Mouse (Mus musculus) ES-E14 (cell line): Measurements from ENCODE around the gene Med13l. TPM values are rescaled to one million over a fixed set of nuclear protein-coding genes. Genes with fewer than 3 reads are reported as not detected.
"Not testable (repeated sequence)": the region's sequence is repeated elsewhere in the genome, so short reads cannot be mapped to it uniquely, and the experiment has no call there.

Experiments used
- DNase-seq: peaks from one replicate; pipeline ENCODE4 v3.0.0-alpha.2; 2013; ENCODE audit warnings: low read depth, low spot score
- H3K27ac ChIP-seq: 2 replicates; pipeline ENCODE4 v1.5.1; 2012; ENCODE audit warnings: low read depth, mild to moderate bottlenecking, low read length, moderate library complexity, mixed read lengths; ENCODE audit not compliant: poor library complexity, insufficient read depth, severe bottlenecking
- H3K36me3 ChIP-seq: 2 replicates; pipeline ENCODE4 v1.6.1; 2012; ENCODE audit warnings: mild to moderate bottlenecking, low read length, moderate library complexity, mixed read lengths; ENCODE audit not compliant: control insufficient read depth, poor library complexity, insufficient read depth, severe bottlenecking
- H3K4me1 ChIP-seq, 2 experiments: fragments of 150-350 bp in 1 of 2; sonication (generic) in 1 of 2; 2 replicates each; pipeline ENCODE4 v1.6.1; 2012; ENCODE audit warnings: low read length in 2 of 2, mild to moderate bottlenecking in 1 of 2, mixed read lengths in 1 of 2; ENCODE audit not compliant: control insufficient read depth in 2 of 2, insufficient read depth in 2 of 2, poor library complexity in 1 of 2
- H3K4me3 ChIP-seq, 2 experiments: fragments of 150-350 bp in 1 of 2; sonication (generic) in 1 of 2; 2 replicates each; pipeline ENCODE4 v1.5.1; 2012; ENCODE audit warnings: low read length in 2 of 2, low read depth in 1 of 2, mild to moderate bottlenecking in 1 of 2, mixed read lengths in 1 of 2; ENCODE audit not compliant: insufficient read depth in 1 of 2, poor library complexity in 1 of 2, severe bottlenecking in 1 of 2
- H3K9ac ChIP-seq: 2 replicates; pipeline ENCODE4 v1.6.1; 2012; ENCODE audit warnings: low read depth, mild to moderate bottlenecking, low read length, mixed read lengths; ENCODE audit not compliant: poor library complexity, insufficient read depth, severe bottlenecking
- H3K9me3 ChIP-seq: fragments of 150-350 bp; sonication (generic); 2 replicates; pipeline ENCODE4 v1.6.1; 2012; ENCODE audit warnings: low read depth, mild to moderate bottlenecking, low read length; ENCODE audit not compliant: control insufficient read depth, insufficient read depth
- CHD2 ChIP-seq: IDR thresholded peaks from 2 replicates; pipeline ENCODE4 v1.6.1; 2014; ENCODE audit warnings: mild to moderate bottlenecking, low read depth, low read length, inconsistent platforms
- HCFC1 ChIP-seq: IDR thresholded peaks from 2 replicates; pipeline ENCODE4 v1.6.1; 2012; ENCODE audit warnings: low read length, inconsistent platforms, borderline replicate concordance; ENCODE audit not compliant: insufficient read depth
- MAFK ChIP-seq: IDR thresholded peaks from 2 replicates; pipeline ENCODE4 v1.6.1; 2014; ENCODE audit warnings: mild to moderate bottlenecking, low read depth, low read length, inconsistent platforms; ENCODE audit not compliant: insufficient read depth
- ZC3H11A ChIP-seq: IDR thresholded peaks from 2 replicates; pipeline ENCODE4 v1.6.1; 2012; ENCODE audit warnings: low read depth, mild to moderate bottlenecking, inconsistent platforms, low read length, borderline replicate concordance
- ZNF384 ChIP-seq: IDR thresholded peaks from 2 replicates; pipeline ENCODE4 v1.6.1; 2012; ENCODE audit warnings: low read depth, low read length, inconsistent platforms
- in situ Hi-C, 2 experiments: fragments of 600-800 bp; cut with MboI; formaldehyde crosslinking; loops; one replicate each; pipeline ENCODE4 v1.15.1; 2025; ENCODE audit warnings: low sequenced_read_pairs in 2 of 2, inconsistent platforms in 1 of 2; ENCODE audit not compliant: unreplicated experiment in 2 of 2
- total RNA-seq: library from RNA; depleted of rRNA; stranded (reverse); fragments of 300-350 nt; gene quantifications from 2 replicates; pipeline ENCODE4 v1.2.3, GENCODE M21; 2012

Med13l gene
- total RNA-seq, 1 experiment: 52.4 TPM

DNA sequence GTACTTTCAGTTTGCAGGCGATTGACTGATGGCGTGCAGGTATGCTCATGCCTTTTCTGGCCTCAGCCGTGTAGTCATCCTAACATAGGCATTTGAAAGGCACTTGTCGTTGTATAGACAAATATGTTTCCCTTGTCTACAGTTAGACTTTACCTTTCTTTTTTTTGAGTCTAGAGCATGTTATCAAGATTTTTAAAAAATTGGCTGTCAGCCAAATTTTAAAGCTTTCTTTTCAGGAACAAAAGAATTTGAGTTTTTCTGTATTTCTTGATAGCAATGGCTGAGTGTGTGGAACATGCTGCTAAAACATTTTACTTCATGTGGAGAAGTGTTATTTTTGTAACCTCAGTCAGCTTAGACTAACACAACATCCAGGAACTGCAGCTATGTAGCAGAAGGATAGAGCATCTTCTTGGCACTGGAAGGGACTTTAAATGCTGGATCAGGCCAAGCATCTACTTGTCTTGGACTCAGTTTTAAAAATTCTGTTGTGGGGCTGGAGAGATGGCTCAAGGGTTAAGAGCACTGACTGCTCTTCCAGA lies 89.6 kb downstream of the Med13l start:
- H3K27ac ChIP-seq: no peak overlapping the region
- peaks cover 16 to 37% of the 10 kb centered on the region in 2 experiments for H3K4me1 ChIP-seq
- TF ChIP-seq CHD2: no peak
- no peak for TF ChIP-seq ZC3H11A
- no peak for TF ChIP-seq ZNF384
- no peak for TF ChIP-seq HCFC1
- TF ChIP-seq MAFK: no peak
- no peak overlapping the region for H3K9ac ChIP-seq
- no peak overlapping the region for H3K4me3 ChIP-seq
- H3K9me3 ChIP-seq: no peaks in the 10 kb centered on the region
- in situ Hi-C loops: no loop called here
- peaks cover 4% of the 10 kb centered on the region; the same call in 1 of the 2 replicates for H3K36me3 ChIP-seq
- DNase-seq: no peak

- TF ChIP-seq ZNF384 (no peak), MAFK (no peak), CHD2 (no peak)
- H3K4me3 ChIP-seq: no peak overlapping the region
- peaks cover 16 to 36% of the 10 kb centered on the region in 2 experiments for H3K4me1 ChIP-seq
- DNase-seq: no peak
- no peaks in the 10 kb centered on the region for H3K9me3 ChIP-seq
- peaks cover 8% of the 10 kb centered on the region; the same call in 1 of the 2 replicates for H3K36me3 ChIP-seq
- in situ Hi-C loops: no loop called here
- no peak overlapping the region for H3K9ac ChIP-seq
- no peak overlapping the region for H3K27ac ChIP-seq
Observed at GRCm38 (mm10) chr5:118650746-118651145, 90.3 kb downstream of the Med13l start.

- no peak for DNase-seq
- in situ Hi-C loops: no loop called here
- TF ChIP-seq HCFC1: no peak
- TF ChIP-seq CHD2: no peak
- TF ChIP-seq ZNF384: no peak
- no peak for TF ChIP-seq ZC3H11A
- Histone ChIP-seq H3K9ac (no peak overlapping the region), H3K27ac (no peak overlapping the region), H3K9me3 (no peaks in the 10 kb centered on the region), H3K4me1 (peaks cover 14 to 28% of the 10 kb centered on the region in 2 experiments; a peak in 3 of 4 replicates), H3K4me3 (no peak overlapping the region), H3K36me3 (peaks cover 8% of the 10 kb centered on the region; the same call in 1 of the 2 replicates)
Observed at GRCm38 (mm10) chr5:118652611-118653010, 92.1 kb downstream of the Med13l start.

DNA sequence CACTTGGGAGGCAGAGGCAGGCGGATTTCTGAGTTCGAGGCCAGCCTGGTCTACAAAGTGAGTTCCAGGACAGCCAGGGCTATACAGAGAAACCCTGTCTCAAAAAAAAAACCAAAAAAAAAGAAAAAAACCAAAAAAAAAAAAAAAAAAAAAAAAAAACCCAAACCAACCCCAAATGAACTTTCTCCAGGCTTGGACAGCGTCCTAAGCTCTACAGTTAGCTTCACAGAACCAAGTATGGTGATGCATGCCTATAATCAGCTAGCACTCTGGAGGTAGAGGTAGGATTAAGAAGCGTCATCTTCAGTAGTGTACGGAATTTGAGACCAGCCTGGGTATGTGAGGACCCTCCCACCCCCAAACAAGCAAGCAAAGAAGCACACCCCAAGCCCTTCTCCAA lies 92.6 kb downstream of the Med13l start:
- H3K9ac ChIP-seq, in situ Hi-C loops: not testable (repeated sequence)

DNA sequence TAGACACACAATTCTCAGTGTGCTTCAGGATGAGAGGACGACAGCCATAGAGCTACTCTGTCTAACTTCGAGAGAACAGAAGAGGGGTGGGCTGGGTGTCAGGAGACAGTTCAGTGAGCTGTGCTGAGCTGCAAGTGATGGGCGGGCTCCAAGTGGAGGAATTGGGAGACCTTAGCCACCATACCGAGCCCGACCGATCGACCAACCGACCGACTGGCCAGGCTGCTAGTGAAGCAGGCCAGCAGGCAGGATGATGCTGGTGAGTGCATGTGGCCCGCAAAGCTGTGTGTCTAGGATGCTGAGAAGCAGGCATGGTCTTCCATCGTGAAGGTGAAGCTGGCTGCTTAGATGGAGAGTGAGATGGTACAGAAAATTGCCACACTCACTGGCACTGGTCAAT lies 94.1 kb downstream of the Med13l start:
- H3K27ac ChIP-seq: no peak overlapping the region
- no peak overlapping the region for H3K9ac ChIP-seq
- peaks cover 10 to 23% of the 10 kb centered on the region in 2 experiments; a peak in 2 of 4 replicates for H3K4me1 ChIP-seq
- peaks cover 8% of the 10 kb centered on the region; the same call in 1 of the 2 replicates for H3K36me3 ChIP-seq
- in situ Hi-C loops: no loop called here
- TF ChIP-seq ZNF384: no peak
- TF ChIP-seq HCFC1: no peak
- TF ChIP-seq CHD2: no peak
- TF ChIP-seq MAFK: no peak
- TF ChIP-seq ZC3H11A: no peak
- H3K4me3 ChIP-seq: no peak overlapping the region
- H3K9me3 ChIP-seq: no peaks in the 10 kb centered on the region
- no peak for DNase-seq

More for the DNA sequence above, 92.6 kb downstream of the Med13l start:
- not testable (repeated sequence) for H3K4me3 ChIP-seq, H3K9me3 ChIP-seq, H3K27ac ChIP-seq, DNase-seq, H3K36me3 ChIP-seq
- peak; percentile 69; the same call in 1 of the 2 replicates for TF ChIP-seq ZNF384
- peaks cover 12 to 24% of the 10 kb centered on the region in 2 experiments; a peak in 2 of 4 replicates for H3K4me1 ChIP-seq
